Mouse (Mus musculus): Measurements from ENCODE around the gene Ppia. TPM values are rescaled to one million over a fixed set of nuclear protein-coding genes. Genes with fewer than 3 reads are reported as not detected.

Gene Ppia
- polyA plus RNA-seq (2017; shearing (Covaris generic)): 4,542 TPM

GRCm38 (mm10) chr11:6414751-6415550 lies at the start of gene Ppia:
TSS of gene Ppia (plus strand) at chr11:6415443.

GRCm38 (mm10) chr11:6388726-6389413 lies 26.4 kb upstream of the Ppia start, which contains the start of gene Zmiz2:
TSS of gene Zmiz2 (plus strand) at chr11:6389074.

GRCm38 (mm10) chr11:6444077-6444853 lies 29.0 kb downstream of the Ppia start, which contains the start of gene H2afv:
TSS of gene H2afv (minus strand) at chr11:6444443.

Other genes starting within 250 kb of the Ppia start
- not detected for gene A730071L15Rik, start 215.4 kb upstream of the Ppia start, polyA plus RNA-seq (2017; shearing (Covaris generic))
- 51.3 TPM for gene Nudcd3, start 215.0 kb upstream of the Ppia start, polyA plus RNA-seq (2017; shearing (Covaris generic))
- not detected for gene Npc1l1, start 185.3 kb upstream of the Ppia start, polyA plus RNA-seq (2017; shearing (Covaris generic))
- gene Ddx56, start 147.7 kb upstream of the Ppia start, polyA plus RNA-seq (2017; shearing (Covaris generic)): 75.1 TPM
- 64.2 TPM for gene Tmed4, start 140.6 kb upstream of the Ppia start, polyA plus RNA-seq (2017; shearing (Covaris generic))
- gene Ogdh, start 123.8 kb upstream of the Ppia start, polyA plus RNA-seq (2017; shearing (Covaris generic)): 205 TPM
- 25.8 TPM for gene Zmiz2, start 26.4 kb upstream of the Ppia start, polyA plus RNA-seq (2017; shearing (Covaris generic))
- gene H2afv, start 29.0 kb downstream of the Ppia start, polyA plus RNA-seq (2017; shearing (Covaris generic)): 152 TPM
- gene Purb, start 60.5 kb downstream of the Ppia start, polyA plus RNA-seq (2017; shearing (Covaris generic)): 7.0 TPM
- 219 TPM for gene Myo1g, start 105.5 kb downstream of the Ppia start, polyA plus RNA-seq (2017; shearing (Covaris generic))
- gene Ccm2, start 131.4 kb downstream of the Ppia start, polyA plus RNA-seq (2017; shearing (Covaris generic)): 344 TPM
- gene Nacad, start 190.6 kb downstream of the Ppia start, polyA plus RNA-seq (2017; shearing (Covaris generic)): 1.2 TPM
- gene Tbrg4, start 210.6 kb downstream of the Ppia start, polyA plus RNA-seq (2017; shearing (Covaris generic)): 15.3 TPM
- not detected for gene Wap, start 223.2 kb downstream of the Ppia start, polyA plus RNA-seq (2017; shearing (Covaris generic))
- 5.8 TPM for gene Ramp3, start 243.1 kb downstream of the Ppia start, polyA plus RNA-seq (2017; shearing (Covaris generic))